Mouse (Mus musculus) left cerebral cortex, adult 18-20 months (tissue): ENCODE results near the gene Ralbp1. TPM values are rescaled to one million over a fixed set of nuclear protein-coding genes. Genes with fewer than 3 reads are reported as not detected.

Experiments
- DNase-seq, 2 experiments: peaks; one replicate each; pipeline ENCODE4 v3.0.0; 2021 to 2022; ENCODE audit warnings: low spot score in 2 of 2, mixed read lengths in 1 of 2
- long read RNA-seq, 2 experiments: library from polyadenylated mRNA; stranded (forward); transcript quantifications; one replicate each; pipeline ENCODE4 v2.0.0; 2021
- total RNA-seq, 2 experiments: library from RNA; stranded (reverse); gene quantifications; 2 replicates each; pipeline ENCODE4 v1.2.3; 2021

Gene Ralbp1
- total RNA-seq, result 10 to 100 TPM; 66.9 to 74.0 TPM
- long read RNA-seq, experiment 1, transcript Ralbp1-201 (10 exons, 3,811 nt), result major isoform, 72 of 103 reads
- long read RNA-seq, experiment 1, partial matches to known transcripts, result 16 of 103 reads
- long read RNA-seq, experiment 1, other reads (novel, unspliced or antisense), result 13 of 103 reads
- long read RNA-seq, experiment 2, transcript Ralbp1-201 (10 exons, 3,811 nt), result major isoform, 27 of 45 reads
- long read RNA-seq, experiment 2, partial matches to known transcripts, result 9 of 45 reads
- long read RNA-seq, experiment 2, other reads (novel, unspliced or antisense), result 9 of 45 reads

DNA sequence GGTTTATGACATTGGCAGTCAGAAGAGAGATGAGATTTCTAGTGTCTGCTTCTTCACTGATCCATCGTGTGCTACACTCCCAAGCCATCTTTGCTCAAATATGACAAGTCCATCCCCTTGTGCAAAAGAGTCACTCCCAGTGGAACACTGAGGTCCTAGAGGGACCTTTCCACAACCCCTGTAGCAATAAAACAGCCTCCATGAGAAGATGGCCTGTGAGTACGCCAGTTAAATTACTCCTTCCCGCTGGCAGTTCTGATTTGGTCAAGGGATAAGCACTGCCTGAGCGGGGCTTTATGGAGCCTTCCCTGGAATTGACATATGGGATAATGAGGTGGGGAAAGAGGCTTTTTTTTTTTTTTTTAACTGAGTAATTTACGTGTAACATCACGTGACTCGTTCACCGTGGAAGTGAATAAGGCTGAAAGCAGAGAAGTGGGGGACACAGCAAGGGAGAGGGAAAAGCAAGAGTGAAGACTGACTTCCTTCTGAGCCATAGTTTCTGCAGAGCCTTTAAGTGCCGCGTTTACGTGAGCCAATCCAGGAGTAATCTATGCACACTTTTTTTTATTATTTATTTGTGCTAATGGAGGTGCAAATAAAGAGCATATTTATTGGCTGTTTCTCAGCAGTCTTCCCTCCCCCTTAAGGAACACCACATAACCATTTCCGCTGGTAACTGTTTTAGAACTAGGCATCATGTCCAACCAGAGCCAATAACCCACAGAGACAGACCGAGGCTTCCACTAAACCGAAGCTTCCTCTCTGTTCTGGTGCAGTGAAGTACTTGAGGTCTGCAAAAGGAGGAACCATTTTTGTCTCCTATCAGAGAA lies at the start of gene Ralbp1:
Gene Ralbp1, minus strand, starts transcription at position 102 of the 833 bp plus-strand sequence.
- DNase-seq, result peak; percentile 18 to 36

DNA sequence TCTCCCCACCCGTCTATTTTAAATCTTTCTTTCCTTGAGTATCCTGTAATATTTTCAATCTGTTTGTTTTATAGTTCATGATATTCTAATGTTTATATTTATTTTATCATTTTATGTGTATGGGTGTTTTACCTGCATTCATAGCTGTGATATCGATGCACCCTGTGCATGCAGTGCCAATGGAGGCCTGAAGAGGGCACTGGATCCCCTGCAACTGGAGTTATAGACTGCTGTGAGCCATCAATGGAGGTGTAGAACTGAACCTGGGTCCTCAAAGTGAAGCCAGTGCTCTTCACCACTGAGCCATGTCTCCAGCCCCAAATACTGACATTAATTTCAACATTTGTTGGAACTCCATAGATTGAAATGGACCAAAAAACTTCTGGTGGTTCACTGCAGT lies 48.1 kb upstream of the Ralbp1 start:
- no peak for DNase-seq

DNA sequence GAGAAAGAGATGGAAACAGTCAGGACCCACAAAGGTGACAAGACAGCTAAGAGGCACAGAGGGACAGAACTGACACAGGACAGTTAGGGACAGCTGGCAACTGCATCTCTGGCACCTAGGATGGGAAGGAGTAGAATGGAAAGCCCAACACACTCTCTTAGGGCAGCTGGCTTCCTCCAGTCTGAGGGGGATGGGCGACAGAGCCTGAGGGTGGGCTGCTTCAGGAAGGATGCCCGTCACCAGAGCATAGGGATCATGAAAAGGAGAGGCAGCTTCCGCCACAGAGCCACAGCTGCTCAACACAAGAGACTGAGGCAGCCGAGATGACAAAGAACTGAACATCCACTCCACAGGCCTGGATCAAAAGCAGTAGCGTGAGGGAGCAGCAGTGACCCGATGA lies 45.9 kb upstream of the Ralbp1 start:
- no peak for DNase-seq

DNA sequence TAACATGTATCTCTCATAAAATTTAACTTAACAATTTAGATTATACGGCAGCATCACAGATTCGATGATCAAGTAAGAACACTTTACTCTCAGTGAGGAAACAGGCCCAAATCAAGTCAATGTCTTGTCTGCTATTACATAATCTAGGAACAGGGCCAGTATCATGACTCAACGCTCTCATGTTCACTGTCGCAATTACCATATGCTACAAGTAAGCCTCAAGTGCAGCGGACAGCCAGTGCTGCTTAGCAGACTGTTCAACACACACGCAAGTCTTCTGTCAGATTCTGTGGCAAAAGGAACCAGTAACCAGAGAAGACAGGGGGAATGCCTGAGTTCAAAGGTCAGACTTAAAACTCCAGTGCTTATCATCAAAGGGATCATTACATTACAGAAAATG lies 45.4 kb upstream of the Ralbp1 start:
- peak; percentile 66 to 69 for DNase-seq

DNA sequence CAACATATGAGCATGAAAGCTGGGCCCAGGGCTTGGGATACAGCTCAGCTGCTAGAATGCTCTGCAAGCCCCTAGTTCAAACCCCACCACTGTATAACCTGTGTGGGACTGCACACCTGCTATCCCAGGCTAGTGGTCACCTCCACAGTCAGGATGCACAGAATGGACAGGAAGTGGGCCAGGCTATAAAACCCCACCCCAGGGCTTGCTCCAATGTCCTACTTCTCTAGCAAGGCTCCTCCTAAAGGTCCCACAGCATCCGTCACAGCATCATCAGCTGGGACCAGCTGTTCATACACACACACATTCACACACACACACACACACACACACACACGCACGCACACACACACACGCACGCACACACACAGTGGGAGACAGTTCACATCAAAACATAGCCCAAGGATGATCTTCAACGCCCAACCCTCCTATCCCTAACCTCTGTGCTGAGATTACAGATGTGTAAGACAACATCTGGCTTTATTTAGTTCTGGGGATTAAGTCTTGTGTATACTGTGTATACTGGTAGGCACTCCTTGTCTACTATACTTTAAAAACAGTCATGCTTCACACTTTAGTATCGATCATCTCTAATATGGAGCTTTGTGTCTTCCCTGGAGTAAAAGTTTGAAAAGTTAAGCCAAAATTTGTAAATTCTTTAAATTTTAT lies 44.7 kb upstream of the Ralbp1 start:
- no peak for DNase-seq

DNA sequence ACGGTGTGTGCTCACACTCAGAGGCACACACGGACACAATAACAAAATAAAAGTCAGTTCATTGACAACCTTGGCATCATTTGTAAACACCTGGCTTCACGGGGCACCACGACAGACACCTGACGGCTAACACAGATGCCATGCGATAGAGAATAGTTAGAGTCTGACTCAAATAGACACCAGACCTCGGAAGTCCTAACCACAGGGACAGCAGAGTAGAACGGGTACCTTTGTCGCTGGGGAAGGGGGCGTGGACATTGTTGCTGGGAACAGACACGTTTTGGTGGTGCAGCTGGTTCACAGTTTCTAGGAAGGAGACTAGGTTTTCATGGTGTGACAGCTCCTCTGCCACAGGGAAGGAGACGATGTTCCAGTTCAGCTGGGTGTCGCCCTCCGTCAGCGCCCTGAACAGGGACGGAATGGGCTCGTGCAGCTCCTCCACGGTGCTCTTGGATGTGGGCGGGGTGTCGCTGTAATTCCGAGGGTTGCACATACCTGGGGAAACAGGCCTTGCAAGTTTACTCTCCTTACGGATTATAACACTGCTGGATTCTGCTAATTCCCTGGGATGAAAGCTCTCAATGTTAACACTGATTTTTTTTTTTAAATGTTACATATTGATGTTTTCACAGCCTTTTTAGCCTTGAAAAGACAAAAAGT lies 43.9 kb upstream of the Ralbp1 start:
- no peak for DNase-seq

DNA sequence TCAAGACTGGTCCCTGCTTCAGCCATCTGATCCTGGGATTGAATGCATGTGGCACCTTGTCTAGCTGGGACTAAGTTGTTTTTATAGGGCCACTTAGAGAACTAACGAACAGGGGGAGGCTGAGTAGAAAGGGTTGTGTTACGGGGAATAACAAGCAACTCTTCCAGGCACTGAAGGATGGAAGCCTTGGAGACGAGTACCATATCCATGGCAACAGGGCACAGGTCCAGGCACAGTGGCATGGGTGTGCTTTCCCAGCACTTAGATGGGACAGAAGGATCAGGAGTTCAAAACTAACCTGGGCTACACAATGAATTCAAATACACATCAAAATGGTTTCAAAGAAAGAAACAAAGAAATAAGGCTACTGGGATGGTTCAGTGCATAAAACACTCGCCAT lies 41.5 kb upstream of the Ralbp1 start:
- peak; percentile 32 to 53 for DNase-seq

DNA sequence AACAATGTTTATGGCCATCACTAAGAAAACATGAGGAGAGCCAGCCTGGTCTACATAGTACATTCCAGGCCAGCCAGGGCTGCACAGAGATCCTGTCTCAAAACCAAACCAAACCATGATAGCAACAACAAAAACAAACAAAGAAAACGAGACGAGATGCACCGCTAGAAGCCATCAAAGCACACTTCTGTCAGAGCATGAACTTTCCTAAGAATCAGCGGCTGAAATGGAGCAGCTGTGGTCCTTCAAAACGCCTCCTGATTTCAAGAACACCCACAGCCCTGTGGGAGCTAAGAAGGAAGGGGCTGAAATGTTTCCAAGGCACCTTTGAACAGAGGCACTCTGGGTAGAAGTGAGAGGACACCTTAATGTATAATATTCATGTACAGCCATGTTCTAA lies 38.6 kb upstream of the Ralbp1 start:
- no peak for DNase-seq

DNA sequence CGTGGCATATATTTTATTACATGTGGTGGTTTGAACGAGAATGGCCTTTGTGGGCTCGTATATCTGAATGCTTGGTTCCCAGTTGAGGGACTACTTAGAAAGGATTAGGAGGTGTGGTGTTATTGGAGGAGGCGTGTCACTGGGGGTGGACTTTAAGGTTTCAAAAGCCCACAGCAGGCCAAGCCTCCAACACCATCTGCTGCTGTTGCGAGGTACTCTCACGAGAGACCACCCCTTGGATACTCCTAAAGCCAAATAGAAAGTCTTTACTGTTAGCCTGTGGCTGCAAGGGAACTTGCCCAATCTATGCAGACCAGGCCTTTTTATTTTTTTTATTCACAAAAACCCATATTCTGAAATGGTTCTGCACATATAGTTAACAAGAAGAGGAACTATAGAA lies 36.4 kb upstream of the Ralbp1 start:
- no peak for DNase-seq

DNA sequence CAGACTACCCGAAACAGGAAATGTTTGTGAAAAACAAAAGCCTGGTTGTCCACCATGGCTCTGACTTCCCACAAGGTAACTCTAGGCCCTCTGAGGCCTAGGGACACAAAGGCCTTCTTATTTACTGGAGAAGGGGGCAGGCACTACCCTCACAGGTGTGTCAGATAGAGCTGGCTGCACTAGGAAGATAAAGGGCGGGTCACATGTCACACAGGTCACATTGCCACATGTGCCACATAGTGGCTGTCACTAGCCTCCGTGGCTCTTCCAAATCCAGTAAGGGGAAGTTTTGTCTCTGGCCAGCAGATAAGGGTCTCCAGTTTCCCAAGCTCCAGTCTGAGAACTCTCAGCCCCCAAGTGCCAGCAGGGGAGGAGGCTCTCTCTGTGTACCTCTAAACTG lies 33.6 kb upstream of the Ralbp1 start:
- DNase-seq, result no peak

DNA sequence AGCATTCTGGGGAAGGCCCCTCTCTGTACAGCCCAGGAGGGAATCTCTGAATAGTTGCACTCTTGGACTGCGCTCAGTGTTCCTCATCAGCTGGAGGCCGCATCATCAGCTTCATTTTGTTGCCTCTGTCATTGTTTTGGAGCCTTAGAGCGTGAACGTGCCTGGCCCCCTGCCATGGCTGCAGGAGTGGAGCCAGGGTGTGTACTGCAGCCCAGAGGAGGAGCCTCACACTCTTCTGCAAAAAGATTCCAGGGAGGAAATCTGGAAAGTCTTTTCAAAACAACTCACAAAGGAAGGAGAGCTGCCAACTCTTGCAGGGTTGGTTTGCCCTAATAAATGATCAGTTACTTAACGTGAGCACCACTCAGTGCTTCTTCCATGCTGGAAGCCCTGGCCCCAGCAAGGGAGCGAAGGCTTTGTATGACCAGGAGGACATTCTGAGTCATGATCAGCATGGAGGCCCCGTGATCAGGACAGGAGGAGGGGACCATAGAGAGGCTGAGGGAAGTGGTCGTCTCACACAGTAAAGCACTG lies 30.6 kb upstream of the Ralbp1 start:
- DNase-seq, result peak; percentile 66 to 69

DNA sequence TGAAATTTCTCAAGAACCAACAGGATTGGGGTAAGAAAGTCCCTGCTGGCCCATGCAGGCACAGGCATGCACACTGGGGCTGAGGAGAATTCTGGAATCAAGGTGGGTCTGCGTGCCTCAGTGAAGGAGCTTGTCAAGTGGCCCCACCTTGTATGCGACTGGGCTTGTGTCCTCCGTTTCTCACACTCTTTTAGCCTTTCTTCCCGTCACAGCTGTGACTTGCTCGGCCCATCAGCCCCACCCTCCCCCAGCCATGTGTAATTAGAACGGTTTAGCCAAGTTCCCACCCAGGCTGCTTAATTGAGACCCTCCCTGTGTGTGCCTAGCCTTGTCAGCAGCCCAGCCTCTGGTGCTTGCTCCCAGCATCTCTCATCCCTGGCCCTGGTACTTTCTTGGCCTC lies 28.5 kb upstream of the Ralbp1 start:
- DNase-seq, result no peak

DNA sequence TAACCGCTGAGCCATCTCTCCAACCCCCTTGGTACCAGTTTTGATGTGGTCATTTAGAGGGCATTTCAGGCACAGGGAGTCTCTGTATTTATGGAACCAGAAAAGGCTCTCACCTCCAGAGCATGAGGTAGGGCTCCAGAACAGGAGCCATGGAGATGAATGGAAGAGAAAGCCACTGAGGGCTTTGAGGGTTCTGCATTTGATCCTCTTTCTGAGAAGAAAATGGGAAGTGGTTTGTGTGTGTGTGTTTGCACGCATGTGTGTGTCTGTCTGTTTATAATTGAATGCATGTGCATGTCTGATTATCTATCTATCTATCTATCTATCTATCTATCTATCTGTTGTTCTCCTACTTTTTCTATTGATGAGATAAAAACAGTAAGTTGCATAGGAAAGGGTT lies 26.6 kb upstream of the Ralbp1 start:
- no peak for DNase-seq

DNA sequence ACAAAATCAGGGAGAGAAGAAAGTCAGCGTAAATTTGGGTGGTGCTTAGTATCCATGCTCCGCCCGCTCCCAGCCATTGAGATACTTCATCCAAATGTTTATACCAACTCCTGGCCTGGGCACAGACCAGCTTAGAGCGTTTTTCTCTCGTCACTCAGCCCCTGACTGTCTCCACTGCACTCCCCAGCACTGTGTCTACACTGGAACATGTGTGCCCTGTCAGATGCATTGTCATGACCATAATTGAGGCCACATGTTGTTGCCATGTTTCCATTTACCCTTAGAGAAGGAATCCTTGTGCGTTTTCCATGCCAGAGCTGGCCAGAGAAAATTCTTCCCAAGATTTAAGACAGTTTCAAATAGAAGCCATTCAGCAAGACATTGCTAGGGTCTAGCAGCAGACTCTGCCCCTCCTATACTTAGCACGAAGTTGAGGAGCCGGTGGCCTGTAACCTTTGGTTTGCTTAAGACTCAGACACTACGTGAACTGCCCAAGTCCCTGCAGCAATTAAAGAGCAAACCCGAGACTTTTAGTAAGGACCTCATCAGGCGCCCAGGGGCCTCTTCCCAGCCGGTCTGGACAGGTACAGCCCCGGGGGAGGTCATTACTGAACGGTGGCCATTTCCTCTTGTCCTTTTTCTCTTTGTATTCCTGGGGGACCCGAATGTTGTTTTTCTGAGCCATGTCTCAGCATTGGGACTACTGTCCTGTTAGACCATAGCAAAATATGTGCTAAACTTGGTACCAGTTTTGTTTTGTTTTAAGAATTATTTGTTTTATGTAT lies 25.9 kb upstream of the Ralbp1 start:
- no peak for DNase-seq

DNA sequence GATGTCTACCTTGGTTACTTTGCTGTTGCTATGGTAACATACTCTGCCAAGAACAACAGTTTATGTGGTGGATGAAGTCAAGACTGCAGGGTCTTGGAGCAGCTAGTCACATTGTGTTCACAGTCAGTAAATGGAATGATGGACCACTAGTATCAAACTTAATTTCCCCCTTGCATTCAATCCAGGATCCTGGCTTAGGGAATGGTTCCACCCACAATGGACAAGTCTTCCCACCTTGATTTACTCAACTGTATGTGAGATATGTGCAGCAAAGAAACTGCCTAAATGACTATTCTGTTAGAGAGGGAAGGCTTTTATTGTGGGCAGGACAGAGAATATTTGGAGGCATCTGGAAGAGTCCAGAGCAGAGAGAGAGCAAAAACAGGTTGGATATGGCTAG lies 22.7 kb upstream of the Ralbp1 start:
- DNase-seq, result no peak

DNA sequence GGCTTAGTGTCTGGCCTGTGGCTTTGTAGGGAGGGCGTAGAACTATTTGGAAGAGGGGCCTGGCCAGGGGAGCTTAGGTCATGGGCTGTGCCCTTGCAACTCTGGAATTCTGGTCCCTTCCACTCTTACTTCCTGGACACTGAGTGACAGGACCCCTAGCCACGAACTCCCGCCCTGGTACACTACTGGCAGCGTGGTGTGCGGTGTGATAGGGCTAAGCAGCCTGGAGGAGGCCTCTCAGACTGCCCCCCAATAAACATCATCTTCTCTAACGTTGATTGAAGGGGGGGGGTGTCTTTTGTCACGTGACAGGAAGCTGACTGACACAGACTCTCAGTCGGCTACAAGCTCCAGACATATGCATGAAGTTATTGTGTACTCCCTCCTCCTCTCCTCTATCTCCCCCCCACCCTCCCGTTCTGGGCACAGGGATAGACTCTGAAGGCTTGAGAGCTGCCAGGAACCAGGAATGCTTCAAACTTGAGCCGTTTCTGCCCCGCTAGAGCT lies 21.4 kb upstream of the Ralbp1 start:
- no peak for DNase-seq

DNA sequence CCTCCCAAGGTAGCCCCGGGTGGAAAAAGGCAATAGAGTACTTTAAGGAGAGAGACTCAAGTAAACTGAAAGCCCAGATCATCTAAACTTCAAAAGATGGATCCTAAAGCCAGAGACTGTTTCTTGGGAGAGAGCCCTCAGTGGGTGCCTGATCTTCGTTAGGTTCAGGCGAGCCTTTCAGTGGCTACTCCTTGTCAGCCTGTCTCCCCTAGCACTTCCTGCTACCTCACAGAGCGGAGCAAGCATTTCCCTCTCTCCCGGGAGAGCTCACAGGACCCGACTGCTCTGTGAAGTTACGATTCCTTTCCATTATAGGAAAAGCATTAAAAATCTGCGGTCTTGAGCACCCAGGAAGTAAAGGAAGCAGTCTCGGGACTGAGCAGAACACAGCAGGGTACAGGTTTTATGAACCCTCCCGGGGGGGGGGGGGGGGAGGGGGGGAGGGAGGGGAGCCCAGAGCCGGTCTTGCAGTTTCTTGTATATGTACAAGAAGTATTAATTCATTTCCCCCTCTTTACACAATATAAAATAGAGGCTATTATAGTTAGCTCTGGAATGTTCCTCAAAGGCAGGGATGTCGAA lies 20.8 kb upstream of the Ralbp1 start:
- no peak for DNase-seq

DNA sequence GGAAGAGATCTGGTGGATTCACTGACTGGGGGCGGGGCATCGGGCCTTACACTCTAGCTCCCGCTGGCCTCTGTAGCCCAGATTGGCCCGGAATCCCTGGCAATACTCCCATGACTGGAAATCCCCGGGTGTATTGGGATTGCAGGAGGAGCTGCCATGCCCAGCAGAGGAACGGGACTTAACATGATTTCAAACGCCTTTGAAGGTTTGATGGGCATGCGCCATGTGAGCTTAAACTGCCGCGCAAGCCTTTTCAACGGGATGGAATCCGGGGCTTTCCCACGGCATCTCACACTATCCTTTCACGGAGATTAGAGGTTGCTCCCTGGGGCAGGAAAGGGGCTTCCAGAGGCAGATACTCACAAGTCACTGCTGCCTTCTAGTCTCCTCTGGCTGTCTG lies 19.6 kb upstream of the Ralbp1 start:
- DNase-seq, result no peak

DNA sequence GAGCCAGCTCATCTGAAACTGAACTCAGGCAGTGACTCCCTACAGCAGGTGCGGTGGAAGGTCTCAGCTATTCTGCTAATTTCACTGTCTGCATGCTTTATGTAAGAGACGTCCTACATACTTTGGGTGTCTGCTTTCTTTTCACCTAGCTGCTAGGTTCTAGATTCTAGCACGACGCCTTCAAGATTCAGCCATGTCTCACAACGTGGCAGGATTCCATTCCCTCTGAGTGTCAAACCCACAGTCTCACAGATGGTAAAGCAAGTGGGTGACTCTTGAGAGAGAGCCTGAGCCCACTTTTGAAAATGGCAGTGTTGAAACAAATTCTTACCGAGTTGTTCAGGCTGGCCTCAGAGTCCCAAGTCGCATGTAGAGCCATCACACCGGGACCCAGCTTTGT lies 18.2 kb upstream of the Ralbp1 start:
- DNase-seq, result peak; percentile 34 to 37

DNA sequence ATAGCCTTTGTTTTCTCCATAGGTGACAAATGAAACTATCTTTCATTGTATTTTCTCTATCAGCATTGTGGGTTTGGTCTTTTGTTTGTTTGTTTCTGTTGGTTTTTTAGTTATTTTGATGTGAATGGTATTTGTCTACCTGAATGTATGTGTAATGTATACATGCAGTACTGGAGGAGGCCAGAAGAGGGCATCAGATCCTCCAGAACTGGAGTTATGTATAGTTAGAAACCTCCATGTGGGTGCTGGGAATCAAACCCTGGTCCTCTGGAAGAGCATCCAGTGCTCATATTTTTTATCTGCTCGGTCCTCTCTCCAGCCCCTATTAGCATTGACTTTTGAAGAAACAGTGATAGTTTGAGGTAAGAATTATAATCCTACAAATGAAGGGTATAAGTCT lies 17.4 kb upstream of the Ralbp1 start:
- no peak for DNase-seq
